16 mouse cellular contexts compared by ENCODE assay signal in the genomic region with DNA sequence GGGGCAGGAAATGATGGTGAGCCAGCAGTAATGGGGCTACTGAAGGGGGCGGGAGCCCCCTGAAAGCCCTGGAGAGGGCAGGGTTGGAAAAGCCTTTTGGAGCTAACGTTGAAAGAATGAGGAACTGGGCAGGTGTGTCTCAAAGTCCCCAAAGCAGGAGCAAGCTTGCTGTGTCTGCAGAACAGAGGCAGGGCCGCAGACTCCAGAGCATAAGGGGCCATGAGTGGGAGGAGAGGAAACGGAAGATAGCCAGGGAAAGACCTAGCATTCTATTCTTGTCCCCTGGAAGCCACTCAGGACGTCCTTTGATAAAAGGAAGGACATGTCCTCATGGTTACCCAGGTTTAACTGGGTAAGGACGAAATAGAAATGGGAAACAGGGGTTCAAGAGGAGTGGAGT. TPM values are rescaled to one million over a fixed set of nuclear protein-coding genes. Genes with fewer than 3 reads are reported as not detected.
DNase-seq lines count a peak whose midpoint lies in the region; ATAC-seq and TF ChIP-seq lines count a peak whose summit lies in the region.
"Had no signal": no experiment of that assay in that cellular context is flagged by ENCODE, and none has a peak within 500 bp of the region (broad histone marks: within the 10 kb centered on the region; RNA-seq: fewer than 3 reads in every experiment).

No protein-coding gene starts in this region.

- TF ChIP-seq EP300 in stomach, postnatal 0 days (optimal IDR thresholded peaks at IDR 0.05), result no peak

- no peak overlapping the region for H3K4me2 ChIP-seq in kidney, postnatal 0 days (ENCODE audit: low read length)
- H3K4me2 ChIP-seq in kidney, embryonic 14.5 days (replicated peaks; ENCODE audit: low read depth, low read length), result no peak overlapping the region
- H3K4me2 ChIP-seq in stomach, embryonic 15.5 days, result no peak overlapping the region
- no peak overlapping the region for H3K4me2 ChIP-seq in stomach, postnatal 0 days (replicated peaks; ENCODE audit: low read depth)
- H3K4me2 ChIP-seq: embryonic facial prominence, embryonic 15.5 days; forebrain, embryonic 15.5 days; neural tube, embryonic 15.5 days had no signal

- no peak for TF ChIP-seq CTCF in kidney, postnatal 0 days (IDR thresholded peaks at IDR 0.05; ENCODE audit: low read depth)
- TF ChIP-seq CTCF in stomach, postnatal 0 days (IDR thresholded peaks at IDR 0.05; ENCODE audit: low read depth), result no peak

- DNase-seq in kidney, postnatal 0 days (ENCODE audit: low spot score), result no peak
- DNase-seq in stomach, postnatal 0 days (ENCODE audit: low spot score), result no peak
- peak; percentile 61 to 68 for DNase-seq in heart, postnatal 10 days
- DNase-seq in left cerebral cortex, adult 9 months (ENCODE audit: low spot score in 2 of 2), result no peak
- DNase-seq in adrenal gland, postnatal 36 days, result no peak
- DNase-seq: adrenal gland, adult 2 months; gastrocnemius, postnatal 25 days; right cerebral cortex, postnatal 14 days had no signal

- WGBS in kidney, postnatal 0 days, result 25% methylated on average over 6 of the region's 6 CpGs
- WGBS in kidney, embryonic 14.5 days, result 37% methylated on average over 6 of the region's 6 CpGs
- WGBS in stomach, embryonic 15.5 days, result 44% methylated on average over 6 of the region's 6 CpGs
- WGBS in stomach, postnatal 0 days, result 47% methylated on average over 6 of the region's 6 CpGs

- H3K9ac ChIP-seq in kidney, postnatal 0 days (ENCODE audit: low read depth, low read length), result peak overlapping the region; percentile 18; the same call in 1 of the 2 replicates
- no peak overlapping the region for H3K9ac ChIP-seq in kidney, embryonic 14.5 days (ENCODE audit: low read depth, low read length)
- H3K9ac ChIP-seq in stomach, embryonic 15.5 days, result no peak overlapping the region
- H3K9ac ChIP-seq in stomach, postnatal 0 days (ENCODE audit: low read length), result no peak overlapping the region
- H3K9ac ChIP-seq: embryonic facial prominence, embryonic 15.5 days; forebrain, embryonic 15.5 days; neural tube, embryonic 15.5 days had no signal

- H3K4me3 ChIP-seq in kidney, postnatal 0 days (replicated peaks; ENCODE audit: low read depth, low read length), result no peak overlapping the region
- H3K4me3 ChIP-seq in kidney, embryonic 14.5 days (ENCODE audit: low read length), result no peak overlapping the region
- no peak overlapping the region for H3K4me3 ChIP-seq in stomach, embryonic 15.5 days (replicated peaks)
- no peak overlapping the region for H3K4me3 ChIP-seq in stomach, postnatal 0 days (ENCODE audit: low read depth, low read length)
- H3K4me3 ChIP-seq: embryonic facial prominence, embryonic 15.5 days; forebrain, embryonic 15.5 days; neural tube, embryonic 15.5 days had no signal

- ATAC-seq in kidney, postnatal 0 days (replicated peaks; ENCODE audit: low FRiP score, low read depth), result no peak
- no peak for ATAC-seq in kidney, embryonic 14.5 days (ENCODE audit: low FRiP score, low TSS enrichment)
- ATAC-seq in stomach, embryonic 15.5 days (ENCODE audit: insufficient read depth, low FRiP score, low read depth), result no peak
- ATAC-seq in stomach, postnatal 0 days (ENCODE audit: low FRiP score, low TSS enrichment), result no peak
- ATAC-seq: forebrain, embryonic 15.5 days; lung, postnatal 0 days; Patski had no signal

- no peaks in the 10 kb centered on the region for H3K9me3 ChIP-seq in kidney, postnatal 0 days (replicated peaks; ENCODE audit: low read length)
- no peaks in the 10 kb centered on the region for H3K9me3 ChIP-seq in kidney, embryonic 14.5 days (ENCODE audit: control insufficient read depth, low read length)
- H3K9me3 ChIP-seq in stomach, embryonic 15.5 days, result no peaks in the 10 kb centered on the region
- no peaks in the 10 kb centered on the region for H3K9me3 ChIP-seq in stomach, postnatal 0 days (ENCODE audit: control insufficient read depth, low read length)
- H3K9me3 ChIP-seq: embryonic facial prominence, embryonic 15.5 days; forebrain, embryonic 15.5 days; neural tube, embryonic 15.5 days had no signal

- intact Hi-C loops in heart, postnatal 10 days (cut with DNase I), result no loop called here

- H3K4me1 ChIP-seq in kidney, postnatal 0 days (replicated peaks; ENCODE audit: insufficient read depth, low read length), result peaks cover 3% of the 10 kb centered on the region; the same call in 1 of the 2 replicates
- H3K4me1 ChIP-seq in kidney, embryonic 14.5 days (ENCODE audit: control insufficient read depth, insufficient read depth, low read length), result peaks cover 11% of the 10 kb centered on the region
- H3K4me1 ChIP-seq in stomach, embryonic 15.5 days, result peaks cover 8% of the 10 kb centered on the region; the same call in 1 of the 2 replicates
- no peaks in the 10 kb centered on the region for H3K4me1 ChIP-seq in stomach, postnatal 0 days (replicated peaks; ENCODE audit: control insufficient read depth, insufficient read depth)

- 0 out of 2 replicates have a peak overlapping the region, but pooled peaks have one; percentile 32 for H3K27ac ChIP-seq in kidney, postnatal 0 days
- no peak overlapping the region for H3K27ac ChIP-seq in kidney, embryonic 14.5 days (ENCODE audit: low read depth, low read length)
- H3K27ac ChIP-seq in stomach, embryonic 15.5 days, result peak overlapping the region; percentile 12; the same call in 1 of the 2 replicates
- no peak overlapping the region for H3K27ac ChIP-seq in stomach, postnatal 0 days (replicated peaks)
- H3K27ac ChIP-seq: embryonic facial prominence, embryonic 15.5 days; forebrain, embryonic 15.5 days; neural tube, embryonic 15.5 days had no signal

- H3K36me3 ChIP-seq in kidney, postnatal 0 days (ENCODE audit: insufficient read depth, low read length), result no peaks in the 10 kb centered on the region
- H3K36me3 ChIP-seq in kidney, embryonic 14.5 days (ENCODE audit: control insufficient read depth, insufficient read depth, low read length), result no peaks in the 10 kb centered on the region
- no peaks in the 10 kb centered on the region for H3K36me3 ChIP-seq in stomach, embryonic 15.5 days
- no peaks in the 10 kb centered on the region for H3K36me3 ChIP-seq in stomach, postnatal 0 days (ENCODE audit: control insufficient read depth, insufficient read depth, low read length)
- H3K36me3 ChIP-seq: embryonic facial prominence, embryonic 15.5 days; forebrain, embryonic 15.5 days; neural tube, embryonic 15.5 days had no signal

- H3K27me3 ChIP-seq in kidney, postnatal 0 days (ENCODE audit: insufficient read depth, low read length), result no peaks in the 10 kb centered on the region
- no peaks in the 10 kb centered on the region for H3K27me3 ChIP-seq in kidney, embryonic 14.5 days (ENCODE audit: control insufficient read depth, insufficient read depth, low read length)
- no peaks in the 10 kb centered on the region for H3K27me3 ChIP-seq in stomach, embryonic 15.5 days (replicated peaks)
- H3K27me3 ChIP-seq in stomach, postnatal 0 days (ENCODE audit: control insufficient read depth, insufficient read depth, low read length), result no peaks in the 10 kb centered on the region
- H3K27me3 ChIP-seq: embryonic facial prominence, embryonic 15.5 days; forebrain, embryonic 15.5 days; Patski had no signal

RNA-seq across cellular contexts. Expression of gene Tent5b, which starts 16.7 kb away (rescaled TPM):
- 2.7 and 2.8 TPM in 2 replicates for polyA plus RNA-seq in kidney, postnatal 0 days (2015; fragmentation: Nextera tagmentation; extraction: Ambion mirVana)
- 0.35 and 0.94 TPM in 2 replicates for polyA plus RNA-seq in kidney, embryonic 14.5 days (2014; fragmentation: Nextera tagmentation; extraction: Ambion mirVana)
- polyA plus RNA-seq in stomach, embryonic 15.5 days (2015; fragmentation: Nextera tagmentation; extraction: Ambion mirVana), result 2.4 and 4.1 TPM in 2 replicates
- 34.0 and 35.3 TPM in 2 replicates for polyA plus RNA-seq in stomach, postnatal 0 days (2015; fragmentation: Nextera tagmentation; extraction: Ambion mirVana)
- 1 to 10 TPM in 1 of 2 experiments, under 1 TPM in 1; 0.87 to 8.5 TPM for total RNA-seq in heart, postnatal 10 days (2021)
- total RNA-seq in adrenal gland, postnatal 36 days (2021), result 1 to 10 TPM; 1.0 to 3.5 TPM
- total RNA-seq: layer of hippocampus, postnatal 25 days had no signal

RNA-seq across cellular contexts. Expression of gene Trnp1, which starts 35.2 kb away (rescaled TPM):
- 1.4 and 1.5 TPM in 2 replicates for polyA plus RNA-seq in kidney, postnatal 0 days (2015; fragmentation: Nextera tagmentation; extraction: Ambion mirVana)
- 1.4 and 1.6 TPM in 2 replicates for polyA plus RNA-seq in kidney, embryonic 14.5 days (2014; fragmentation: Nextera tagmentation; extraction: Ambion mirVana)
- 2.8 and 3.1 TPM in 2 replicates for polyA plus RNA-seq in stomach, embryonic 15.5 days (2015; fragmentation: Nextera tagmentation; extraction: Ambion mirVana)
- 4.0 and 4.4 TPM in 2 replicates for polyA plus RNA-seq in stomach, postnatal 0 days (2015; fragmentation: Nextera tagmentation; extraction: Ambion mirVana)
- total RNA-seq in heart, postnatal 10 days (2021), result 1 to 10 TPM; 1.6 to 2.8 TPM
- total RNA-seq in adrenal gland, postnatal 36 days (2021), result 1 to 10 TPM; 3.4 to 4.6 TPM

RNA-seq across cellular contexts. Expression of gene Kdf1, which starts 55.6 kb away (rescaled TPM):
- 38.6 and 38.7 TPM in 2 replicates for polyA plus RNA-seq in kidney, postnatal 0 days (2015; fragmentation: Nextera tagmentation; extraction: Ambion mirVana)
- polyA plus RNA-seq in kidney, embryonic 14.5 days (2014; fragmentation: Nextera tagmentation; extraction: Ambion mirVana), result 15.3 and 21.4 TPM in 2 replicates
- 31.5 and 38.6 TPM in 2 replicates for polyA plus RNA-seq in stomach, embryonic 15.5 days (2015; fragmentation: Nextera tagmentation; extraction: Ambion mirVana)
- polyA plus RNA-seq in stomach, postnatal 0 days (2015; fragmentation: Nextera tagmentation; extraction: Ambion mirVana), result 29.2 and 34.2 TPM in 2 replicates
- total RNA-seq in heart, postnatal 10 days (2021), result not detected
- total RNA-seq in adrenal gland, postnatal 36 days (2021), result 1 to 10 TPM in 1 of 2 experiments, under 1 TPM in 1; 0.76 to 4.6 TPM
- total RNA-seq: gastrocnemius, postnatal 25 days; layer of hippocampus, postnatal 25 days had no signal

Comparison
In these comparisons a context has a peak if more than half of its experiments do, and no peak if none do; other contexts are left out.
1. H3K27ac ChIP-seq: peak in kidney, postnatal 0 days (single experiment) and stomach, embryonic 15.5 days (single experiment); none in kidney, embryonic 14.5 days (single experiment) and stomach, postnatal 0 days (single experiment).
2. DNase-seq: peak in heart, postnatal 10 days (2 of 2); none in kidney, postnatal 0 days (single experiment), stomach, postnatal 0 days (single experiment), left cerebral cortex, adult 9 months (0 of 2) and adrenal gland, postnatal 36 days (0 of 2).